23 mouse cellular contexts compared by ENCODE assay signal in genomic region chr5:139480406-139480805, GRCm38 (mm10). TPM values are rescaled to one million over a fixed set of nuclear protein-coding genes. Genes with fewer than 3 reads are reported as not detected.
DNase-seq lines count a peak whose midpoint lies in the region; ATAC-seq and TF ChIP-seq lines count a peak whose summit lies in the region.
"Had no signal": no experiment of that assay in that cellular context is flagged by ENCODE, and none has a peak within 500 bp of the region (broad histone marks: within the 10 kb centered on the region; RNA-seq: fewer than 3 reads in every experiment).

No protein-coding gene starts in this region.

- no peak for TF ChIP-seq CTCF in intestine, postnatal 0 days (IDR thresholded peaks at IDR 0.05; ENCODE audit: low read depth)

- peak; percentile 22 to 54 for DNase-seq in urinary bladder, adult 18-20 months (ENCODE audit: low spot score in 2 of 2)
- no peak for DNase-seq in urinary bladder, postnatal 25 days (ENCODE audit: low spot score)
- DNase-seq in ZHBTc4 (ENCODE audit: low read depth, low spot score): peak; percentile 82
- no peak for DNase-seq in cerebellum, adult 11 months
- no peak for DNase-seq in adrenal gland, adult (ENCODE audit: inconsistent age in 2 of 2, low spot score in 1 of 2)
- DNase-seq: adrenal gland, postnatal 14 days; B cell, adult 2 months; cerebellum, adult 2 months; cerebellum, postnatal 10 days; gastrocnemius, postnatal 10 days; heart, adult 18-20 months; heart, postnatal 10 days; heart, postnatal 4 days had no signal

- ATAC-seq in intestine, postnatal 0 days: no peak
- no peak for ATAC-seq in intestine, embryonic 16.5 days
- ATAC-seq: CD4-positive, CD25-positive, alpha-beta regulatory T cell, adult 4 months; forebrain, embryonic 15.5 days; hindbrain, embryonic 16.5 days had no signal

- no peaks in the 10 kb centered on the region for H3K4me1 ChIP-seq in intestine, postnatal 0 days (replicated peaks; ENCODE audit: control insufficient read depth, insufficient read depth, low read length)
- peaks cover 8% of the 10 kb centered on the region for H3K4me1 ChIP-seq in intestine, embryonic 16.5 days (ENCODE audit: control insufficient read depth, insufficient read depth, low read length)

- H3K9me3 ChIP-seq in intestine, postnatal 0 days (ENCODE audit: control insufficient read depth): no peaks in the 10 kb centered on the region
- no peaks in the 10 kb centered on the region for H3K9me3 ChIP-seq in intestine, embryonic 16.5 days (ENCODE audit: control insufficient read depth, low read length)
- H3K9me3 ChIP-seq: embryonic facial prominence, embryonic 15.5 days; forebrain, embryonic 10.5 days; forebrain, embryonic 15.5 days; heart, embryonic 10.5 days; hindbrain, embryonic 12.5 days had no signal

- H3K4me2 ChIP-seq in intestine, postnatal 0 days (replicated peaks; ENCODE audit: low read depth): no peak overlapping the region
- no peak overlapping the region for H3K4me2 ChIP-seq in intestine, embryonic 16.5 days (ENCODE audit: low read depth, low read length)
- H3K4me2 ChIP-seq: embryonic facial prominence, embryonic 15.5 days; forebrain, embryonic 15.5 days; hindbrain, embryonic 12.5 days had no signal

- H3K9ac ChIP-seq in intestine, postnatal 0 days (ENCODE audit: low read depth, low read length): no peak overlapping the region
- no peak overlapping the region for H3K9ac ChIP-seq in intestine, embryonic 16.5 days (ENCODE audit: low read depth, low read length)
- H3K9ac ChIP-seq: embryonic facial prominence, embryonic 15.5 days; forebrain, embryonic 15.5 days; hindbrain, embryonic 12.5 days had no signal

- H3K4me3 ChIP-seq in intestine, postnatal 0 days (ENCODE audit: low read depth, low read length): no peak overlapping the region
- H3K4me3 ChIP-seq in intestine, embryonic 16.5 days (ENCODE audit: low read length): no peak overlapping the region
- H3K4me3 ChIP-seq: embryonic facial prominence, embryonic 15.5 days; erythroblast, embryonic 14.5 days; forebrain, embryonic 10.5 days; forebrain, embryonic 15.5 days; heart, embryonic 10.5 days; hindbrain, embryonic 12.5 days had no signal

- no peaks in the 10 kb centered on the region for H3K27me3 ChIP-seq in intestine, postnatal 0 days (replicated peaks; ENCODE audit: control insufficient read depth, insufficient read depth, low read length)
- no peaks in the 10 kb centered on the region for H3K27me3 ChIP-seq in intestine, embryonic 16.5 days (replicated peaks; ENCODE audit: control insufficient read depth, insufficient read depth, low read length)
- H3K27me3 ChIP-seq: embryonic facial prominence, embryonic 15.5 days; forebrain, embryonic 15.5 days; hindbrain, embryonic 12.5 days had no signal

- H3K27ac ChIP-seq in intestine, postnatal 0 days (ENCODE audit: low read depth, low read length): peak overlapping the region; percentile 46; the same call in 1 of the 2 replicates
- H3K27ac ChIP-seq in intestine, embryonic 16.5 days (ENCODE audit: low read length): no peak overlapping the region
- H3K27ac ChIP-seq: embryonic facial prominence, embryonic 15.5 days; forebrain, embryonic 10.5 days; forebrain, embryonic 15.5 days; heart, embryonic 10.5 days; hindbrain, embryonic 12.5 days had no signal

- H3K36me3 ChIP-seq in intestine, postnatal 0 days (ENCODE audit: control insufficient read depth, insufficient read depth): peaks cover 63% of the 10 kb centered on the region
- H3K36me3 ChIP-seq in intestine, embryonic 16.5 days (ENCODE audit: control insufficient read depth, insufficient read depth, low read length): peaks cover 16% of the 10 kb centered on the region

- WGBS in intestine, postnatal 0 days: 80% methylated on average over 10 of the region's 10 CpGs
- 89% methylated on average over 10 of the region's 10 CpGs for WGBS in intestine, embryonic 16.5 days

RNA-seq across cellular contexts. Expression of gene Zfand2a, which starts 3.9 kb away (rescaled TPM):
- polyA plus RNA-seq in intestine, postnatal 0 days (2015; fragmentation: Nextera tagmentation; extraction: Ambion mirVana): 6.1 and 6.7 TPM in 2 replicates
- 7.1 and 7.2 TPM in 2 replicates for polyA plus RNA-seq in intestine, embryonic 16.5 days (2015; fragmentation: Nextera tagmentation; extraction: Ambion mirVana)

RNA-seq across cellular contexts. Expression of gene 3110082I17Rik, which starts 20.1 kb away (rescaled TPM):
- 8.3 and 8.5 TPM in 2 replicates for polyA plus RNA-seq in intestine, postnatal 0 days (2015; fragmentation: Nextera tagmentation; extraction: Ambion mirVana)
- 25.8 and 35.5 TPM in 2 replicates for polyA plus RNA-seq in intestine, embryonic 16.5 days (2015; fragmentation: Nextera tagmentation; extraction: Ambion mirVana)

RNA-seq across cellular contexts. Expression of gene Gper1, which starts 57.5 kb away (rescaled TPM):
- 1.1 and 1.3 TPM in 2 replicates for polyA plus RNA-seq in intestine, postnatal 0 days (2015; fragmentation: Nextera tagmentation; extraction: Ambion mirVana)
- polyA plus RNA-seq in intestine, embryonic 16.5 days (2015; fragmentation: Nextera tagmentation; extraction: Ambion mirVana): 1.1 and 1.5 TPM in 2 replicates
- polyA plus RNA-seq: CD4-positive, CD25-positive, alpha-beta regulatory T cell, adult 4 months; erythroblast, embryonic 14.5 days had no signal

Comparison
In these comparisons a context has a peak if more than half of its experiments do, and no peak if none do; other contexts are left out.
1. DNase-seq: peak in urinary bladder, adult 18-20 months (2 of 2) and ZHBTc4 (single experiment); none in urinary bladder, postnatal 25 days (single experiment), cerebellum, adult 11 months (single experiment) and adrenal gland, adult (0 of 2).